Mouse (Mus musculus) thymus, adult 2 months (tissue): Measurements from ENCODE around the gene Vmn2r88. TPM values are rescaled to one million over a fixed set of nuclear protein-coding genes. Genes with fewer than 3 reads are reported as not detected.

Experiments used
- DNase-seq: peaks from one replicate; pipeline ENCODE4 v3.0.0; 2021
- H3K27ac ChIP-seq: fragments of 200-500 bp; 2 replicates; pipeline ENCODE4 v1.5.1; 2012; ENCODE audit warnings: low read length, control low read depth; ENCODE audit not compliant: control insufficient read depth, insufficient read depth
- H3K27me3 ChIP-seq: fragments of 200-500 bp; 2 replicates; pipeline ENCODE4 v1.6.1; 2012; ENCODE audit warnings: mild to moderate bottlenecking, low read length, moderate library complexity, mixed read lengths; ENCODE audit not compliant: control insufficient read depth, insufficient read depth
- H3K36me3 ChIP-seq: fragments of 200-500 bp; 2 replicates; pipeline ENCODE4 v1.6.1; 2012; ENCODE audit warnings: mild to moderate bottlenecking, low read length, moderate library complexity; ENCODE audit not compliant: control insufficient read depth, insufficient read depth
- H3K4me1 ChIP-seq: fragments of 200-500 bp; replicated peaks from 2 replicates; pipeline ENCODE4 v1.6.1; 2012; ENCODE audit warnings: low read length; ENCODE audit not compliant: control insufficient read depth, insufficient read depth
- H3K4me3 ChIP-seq: fragments of 200-500 bp; 2 replicates; pipeline ENCODE4 v1.5.1; 2012; ENCODE audit warnings: mild to moderate bottlenecking, low read length, control low read depth, moderate library complexity; ENCODE audit not compliant: control insufficient read depth, insufficient read depth
- CTCF ChIP-seq: fragments of 200-500 bp; IDR thresholded peaks from 2 replicates; pipeline ENCODE4 v1.5.1; 2012; ENCODE audit warnings: mild to moderate bottlenecking, control low read depth, low read length, moderate library complexity, borderline replicate concordance; ENCODE audit not compliant: control insufficient read depth, poor library complexity, insufficient read depth; ENCODE audit errors: extremely low read depth
- POLR2A ChIP-seq: fragments of 200-500 bp; IDR thresholded peaks from 2 replicates; pipeline ENCODE4 v1.6.1; 2012; ENCODE audit warnings: mild to moderate bottlenecking, low read length, control low read depth, moderate library complexity; ENCODE audit not compliant: control insufficient read depth, poor library complexity, insufficient read depth; ENCODE audit errors: extremely low read depth
- WGBS: fragments of 180-500 bp; shearing (Covaris S2); methylation state at CpG from one replicate; pipeline ENCODE4 v1.1.7; 2018; 5-methylcytosine and 5-hydroxymethylcytosine counted together
- polyA plus RNA-seq: library from polyadenylated mRNA; depleted of rRNA; stranded (reverse); fragments of >200 nt; gene quantifications from 2 replicates; pipeline ENCODE4 v1.2.3, GENCODE M21; 2012; rRNA removed

The Vmn2r88 gene
- not detected in 2 replicates for polyA plus RNA-seq

GRCm38 (mm10) chr14:51410520-51410919, at the start of gene Vmn2r88:
Gene Vmn2r88 (plus strand): TSS chr14:51410820.
- TF ChIP-seq CTCF = no peak
- TF ChIP-seq POLR2A = no peak
- Histone ChIP-seq H3K36me3 (no peaks in the 10 kb centered on the region), H3K4me3 (no peak within 1 kb of the TSS), H3K27me3 (no peaks in the 10 kb centered on the region), H3K27ac (no peak within 1 kb of the TSS), H3K4me1 (no peaks in the 10 kb centered on the region)
- DNase-seq = no peak
- WGBS = 95% methylated on average over 1 of the region's 1 CpGs

DNA sequence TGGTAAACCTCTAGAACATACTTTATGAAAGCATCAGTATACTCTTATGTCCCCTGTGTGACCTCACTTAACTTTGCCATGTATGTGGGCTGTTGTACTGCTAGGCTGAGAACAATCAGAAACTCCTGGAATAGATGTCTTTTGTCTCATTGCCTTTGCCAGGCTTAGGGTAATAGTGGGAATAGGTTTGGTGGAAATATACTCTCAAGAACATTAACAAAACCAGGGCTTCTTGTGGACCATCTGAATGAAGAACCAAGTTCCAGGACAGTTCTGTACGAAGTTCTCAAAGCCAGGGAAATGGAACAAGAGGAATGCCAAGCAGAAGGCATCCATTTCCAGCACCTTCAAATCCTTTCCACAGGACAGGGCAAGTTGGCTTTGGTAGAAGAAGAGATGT, 49.2 kb upstream of the Vmn2r88 start, which contains the start of gene Gm7247:
Gm7247 (plus strand) TSS at position 301 of the 400 bp plus-strand sequence.
- 89% methylated on average over 1 of the region's 1 CpGs for WGBS
- H3K36me3 ChIP-seq = no peaks in the 10 kb centered on the region

DNA sequence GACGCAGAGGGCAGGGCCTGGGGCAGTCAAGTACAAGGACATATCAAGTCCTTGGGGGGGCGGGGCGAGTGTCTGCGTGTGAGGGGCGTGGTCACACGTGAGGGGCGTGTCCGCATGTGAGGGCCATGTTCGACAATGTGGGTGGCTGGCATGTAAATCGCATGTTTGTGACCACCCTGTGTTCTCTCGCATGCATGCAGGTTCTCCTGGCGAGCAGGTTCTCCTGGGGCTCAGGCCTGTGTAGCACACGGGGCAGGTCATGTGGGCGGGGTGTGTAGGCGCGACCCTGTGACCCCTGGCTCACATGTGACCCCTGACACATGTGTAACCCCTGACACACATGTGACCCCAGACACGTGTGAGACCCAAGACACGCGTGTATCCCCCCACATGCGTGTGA, 27.8 kb upstream of the Vmn2r88 start:
- no peaks in the 10 kb centered on the region for H3K4me1 ChIP-seq
- DNase-seq = no peak
- no peak overlapping the region for H3K27ac ChIP-seq
- H3K36me3 ChIP-seq = no peaks in the 10 kb centered on the region
- no peak for TF ChIP-seq CTCF
- no peaks in the 10 kb centered on the region for H3K27me3 ChIP-seq
- 98% methylated on average over 20 of the region's 20 CpGs for WGBS
- no peak overlapping the region for H3K4me3 ChIP-seq

More for the DNA sequence above, 49.2 kb upstream of the Vmn2r88 start, which contains the start of gene Gm7247:
- Histone ChIP-seq H3K27ac (no peak within 1 kb of the TSS), H3K4me1 (no peaks in the 10 kb centered on the region), H3K4me3 (no peak within 1 kb of the TSS), H3K27me3 (no peaks in the 10 kb centered on the region)
- DNase-seq = no peak
- TF ChIP-seq POLR2A = no peak
- no peak for TF ChIP-seq CTCF

- H3K27me3 ChIP-seq = no peaks in the 10 kb centered on the region
- DNase-seq = no peak
- H3K4me3 ChIP-seq = no peak overlapping the region
- WGBS = 97% methylated on average over 10 of the region's 10 CpGs
- TF ChIP-seq POLR2A = no peak
- TF ChIP-seq CTCF = no peak
- H3K4me1 ChIP-seq = no peaks in the 10 kb centered on the region
- no peak overlapping the region for H3K27ac ChIP-seq
- H3K36me3 ChIP-seq = no peaks in the 10 kb centered on the region
These were observed 26.3 kb upstream of the Vmn2r88 start for GRCm38 (mm10) chr14:51384351-51384750.

DNA sequence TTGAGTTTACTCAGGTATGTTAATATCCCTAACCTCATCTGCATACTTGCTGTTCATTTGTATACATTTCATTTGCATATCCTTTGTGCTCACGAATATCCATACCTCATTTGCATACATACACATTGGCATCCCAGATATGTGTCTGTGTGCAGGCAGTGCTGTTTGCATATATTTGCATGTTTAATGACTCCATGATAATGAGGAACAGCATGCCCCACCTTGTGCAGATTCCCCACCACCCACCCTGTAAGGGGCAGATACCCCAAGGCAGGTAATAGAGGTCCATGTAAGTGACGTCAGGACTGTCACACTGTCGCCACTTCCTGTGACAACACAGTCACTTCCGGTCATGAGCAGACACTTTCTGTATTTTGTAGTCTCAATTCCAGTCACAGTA, 24.9 kb upstream of the Vmn2r88 start:
- DNase-seq = no peak
- Histone ChIP-seq H3K27me3 (no peaks in the 10 kb centered on the region), H3K4me3 (no peak overlapping the region), H3K4me1 (no peaks in the 10 kb centered on the region), H3K27ac (no peak overlapping the region), H3K36me3 (no peaks in the 10 kb centered on the region)
- TF ChIP-seq POLR2A (no peak), CTCF (no peak)
- 94% methylated on average over 4 of the region's 4 CpGs for WGBS

DNA sequence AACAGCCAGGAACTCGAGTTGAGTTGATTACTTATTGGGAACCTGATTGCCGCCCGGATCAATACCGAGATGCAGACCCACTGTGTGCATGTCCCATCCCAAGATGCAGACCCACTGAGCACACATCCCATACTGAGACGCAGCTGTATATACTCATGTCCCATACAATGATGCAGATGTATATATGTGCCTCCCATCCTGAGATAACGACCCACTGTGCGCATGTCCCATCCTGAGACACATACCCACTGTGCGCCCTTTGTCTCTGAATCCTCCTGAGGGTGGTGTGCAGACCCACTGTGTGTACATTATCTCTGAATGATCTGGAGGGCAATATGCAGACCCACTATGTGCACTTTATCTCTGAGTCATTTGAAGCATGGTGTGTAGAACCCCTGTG, 22.9 kb upstream of the Vmn2r88 start:
- no peak overlapping the region for H3K27ac ChIP-seq
- DNase-seq = no peak
- TF ChIP-seq CTCF = no peak
- no peak for TF ChIP-seq POLR2A
- H3K36me3 ChIP-seq = no peaks in the 10 kb centered on the region
- no peaks in the 10 kb centered on the region for H3K27me3 ChIP-seq
- 98% methylated on average over 8 of the region's 8 CpGs for WGBS
- H3K4me1 ChIP-seq = no peaks in the 10 kb centered on the region
- no peak overlapping the region for H3K4me3 ChIP-seq

- Histone ChIP-seq H3K4me3 (no peak overlapping the region), H3K4me1 (no peaks in the 10 kb centered on the region), H3K36me3 (no peaks in the 10 kb centered on the region), H3K27me3 (no peaks in the 10 kb centered on the region), H3K27ac (no peak overlapping the region)
- DNase-seq = no peak
- no peak for TF ChIP-seq POLR2A
- no peak for TF ChIP-seq CTCF
- 98% methylated on average over 9 of the region's 9 CpGs for WGBS
These were observed 22.4 kb upstream of the Vmn2r88 start for GRCm38 (mm10) chr14:51388222-51388621.
